Mouse (Mus musculus): ENCODE results near the gene Atf7ip. TPM values are rescaled to one million over a fixed set of nuclear protein-coding genes. Genes with fewer than 3 reads are reported as not detected.

The Atf7ip gene
- polyA plus RNA-seq, 1 experiment = not detected

DNA sequence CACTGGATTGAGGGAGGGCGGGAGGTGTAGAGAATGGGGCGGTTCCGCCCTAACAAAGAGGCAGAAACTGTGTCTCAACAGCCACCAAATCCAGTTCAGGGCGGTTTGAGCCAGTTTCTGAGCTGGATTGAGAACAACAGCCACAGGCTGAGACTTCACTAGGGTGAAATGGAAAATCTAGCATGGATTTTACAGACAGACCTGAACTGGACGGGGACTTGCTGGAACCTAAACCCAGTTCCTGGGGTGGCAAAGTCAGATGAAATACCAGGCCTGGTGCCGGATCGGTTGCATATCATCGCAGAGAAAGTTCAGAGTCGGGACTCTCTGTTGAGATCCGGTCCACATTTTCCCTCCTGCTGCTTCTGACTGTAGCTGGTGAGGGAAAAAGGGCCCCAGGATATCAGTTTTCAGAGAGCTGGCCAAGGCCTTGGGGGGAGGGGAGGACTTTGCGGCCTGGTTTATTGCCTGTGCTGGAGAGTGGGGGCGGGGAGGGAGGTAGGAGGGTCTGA lies 37.5 kb upstream of the Atf7ip start:
- H3K27ac ChIP-seq (ENCODE audit: insufficient read depth, low read depth, low read length) = peak overlapping the region; percentile 91
- TF ChIP-seq CTCF (IDR thresholded peaks at IDR 0.05; ENCODE audit: insufficient read depth, low read depth, low read length) = no peak
- TF ChIP-seq POLR2A (IDR thresholded peaks at IDR 0.05; ENCODE audit: insufficient read depth, low read depth, low read length) = no peak
- no peak overlapping the region for H3K4me3 ChIP-seq (ENCODE audit: insufficient read depth, low read depth, low read length)
- H3K4me1 ChIP-seq (ENCODE audit: control insufficient read depth, insufficient read depth, low read length) = peaks cover 34% of the 10 kb centered on the region
- WGBS = 7% methylated on average over 12 of the region's 12 CpGs

DNA sequence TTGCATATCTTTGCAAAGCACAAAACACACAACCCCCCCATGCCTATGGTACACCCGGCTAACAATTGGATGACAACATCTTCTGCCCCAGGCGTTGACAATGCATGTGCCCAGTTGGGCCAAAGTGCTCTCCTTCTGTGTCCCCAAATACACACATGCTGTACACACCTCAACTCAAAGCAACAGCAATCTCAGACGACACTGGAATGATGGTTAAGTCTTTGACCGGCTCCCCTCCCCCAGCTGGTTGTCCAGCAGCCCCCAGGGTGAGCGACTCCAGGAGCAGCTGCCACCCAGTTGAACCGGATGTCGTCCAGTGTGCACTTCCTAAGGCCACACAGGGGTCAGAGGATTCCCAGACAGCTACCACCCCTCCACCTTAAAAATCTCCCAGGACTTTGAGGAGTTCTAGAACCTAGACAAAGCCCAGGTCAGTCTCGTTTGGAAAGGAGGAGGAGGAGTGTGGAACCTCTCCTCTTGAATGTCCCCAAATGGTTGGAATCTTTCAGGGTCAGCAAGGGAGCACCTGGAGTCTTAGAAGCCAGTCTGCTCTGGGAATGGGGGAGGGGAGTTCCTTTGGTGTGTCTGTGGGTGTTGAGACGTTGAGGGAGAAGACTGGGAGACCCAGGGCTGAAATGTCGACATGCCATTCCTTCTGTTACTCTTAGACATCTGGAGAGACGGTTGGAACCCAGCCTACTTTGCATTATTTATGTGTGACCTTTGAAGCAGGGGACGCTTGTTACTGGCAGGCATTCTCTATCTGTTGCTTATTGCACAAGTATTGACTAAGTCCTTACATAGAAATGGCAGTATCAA lies 36.8 kb upstream of the Atf7ip start:
- H3K4me1 ChIP-seq (ENCODE audit: control insufficient read depth, insufficient read depth, low read length) = peaks cover 30% of the 10 kb centered on the region
- H3K4me3 ChIP-seq (ENCODE audit: insufficient read depth, low read depth, low read length) = no peak overlapping the region
- peak overlapping the region; percentile 91 for H3K27ac ChIP-seq (ENCODE audit: insufficient read depth, low read depth, low read length)
- TF ChIP-seq CTCF (IDR thresholded peaks at IDR 0.05; ENCODE audit: insufficient read depth, low read depth, low read length) (no peak), POLR2A (IDR thresholded peaks at IDR 0.05; ENCODE audit: insufficient read depth, low read depth, low read length) (no peak)
- WGBS = 44% methylated on average over 12 of the region's 12 CpGs

- TF ChIP-seq POLR2A (IDR thresholded peaks at IDR 0.05; ENCODE audit: insufficient read depth, low read depth, low read length) (no peak), CTCF (IDR thresholded peaks at IDR 0.05; ENCODE audit: insufficient read depth, low read depth, low read length) (no peak)
- WGBS = 76% methylated on average over 9 of the region's 9 CpGs
- Histone ChIP-seq H3K4me1 (ENCODE audit: control insufficient read depth, insufficient read depth, low read length) (peaks cover 28% of the 10 kb centered on the region), H3K4me3 (ENCODE audit: insufficient read depth, low read depth, low read length) (no peak overlapping the region), H3K27ac (ENCODE audit: insufficient read depth, low read depth, low read length) (peak overlapping the region; percentile 91)
Observed at GRCm38 (mm10) chr6:136469807-136470206, 36.2 kb upstream of the Atf7ip start.

DNA sequence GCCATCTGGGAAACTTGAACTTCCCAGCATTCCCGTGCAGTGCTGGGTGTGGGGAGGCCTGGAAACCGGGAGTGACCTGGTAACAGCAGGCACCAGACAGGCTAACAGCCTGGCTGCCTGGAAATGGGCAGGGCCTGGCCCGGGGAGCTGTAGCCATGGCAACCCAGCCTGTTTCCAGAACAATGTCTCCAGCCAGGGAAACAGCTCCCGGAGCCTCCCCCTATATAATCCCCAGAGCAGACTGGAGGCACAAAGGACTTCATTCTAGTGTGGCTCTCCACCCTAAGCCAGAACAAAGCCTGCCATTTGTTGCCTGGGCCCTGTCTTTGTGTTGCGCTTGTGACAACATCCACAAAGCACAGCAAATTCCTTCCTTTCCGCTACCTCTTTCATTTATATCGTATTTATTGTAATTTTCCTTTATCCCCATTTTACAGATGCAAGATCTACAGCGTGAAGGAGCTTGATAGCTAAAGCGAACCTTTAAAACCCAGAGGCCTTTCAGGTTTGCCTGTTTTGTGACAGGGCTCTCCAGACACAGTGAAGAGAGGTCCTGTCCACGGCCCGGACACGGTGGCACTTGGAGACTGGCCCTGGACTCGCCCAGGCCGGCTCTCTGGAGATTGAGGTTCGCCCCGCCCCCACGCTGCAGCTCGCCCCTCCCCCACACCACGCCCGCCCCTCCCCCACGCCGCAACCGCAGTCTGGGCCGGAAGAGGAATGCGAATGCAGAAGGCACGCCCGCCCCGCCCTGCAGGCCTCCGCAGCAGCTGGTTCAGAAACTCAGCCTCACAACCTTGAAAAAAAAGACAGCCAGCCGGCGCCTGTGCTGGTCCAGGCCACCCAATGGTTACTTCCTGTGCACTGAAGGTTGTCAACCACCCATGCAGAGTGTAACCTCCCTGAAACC lies 35.4 kb upstream of the Atf7ip start:
- peak overlapping the region; percentile 91 for H3K27ac ChIP-seq (ENCODE audit: insufficient read depth, low read depth, low read length)
- 7% methylated on average over 31 of the region's 31 CpGs for WGBS
- peaks cover 32% of the 10 kb centered on the region for H3K4me1 ChIP-seq (ENCODE audit: control insufficient read depth, insufficient read depth, low read length)
- TF ChIP-seq POLR2A (IDR thresholded peaks at IDR 0.05; ENCODE audit: insufficient read depth, low read depth, low read length) (no peak), CTCF (IDR thresholded peaks at IDR 0.05; ENCODE audit: insufficient read depth, low read depth, low read length) (no peak)
- no peak overlapping the region for H3K4me3 ChIP-seq (ENCODE audit: insufficient read depth, low read depth, low read length)

GRCm38 (mm10) chr6:136471601-136472000 lies 34.4 kb upstream of the Atf7ip start:
- Histone ChIP-seq H3K27ac (ENCODE audit: insufficient read depth, low read depth, low read length) (peak overlapping the region; percentile 48; the same call in 1 of the 2 replicates), H3K4me3 (ENCODE audit: insufficient read depth, low read depth, low read length) (no peak overlapping the region), H3K4me1 (ENCODE audit: control insufficient read depth, insufficient read depth, low read length) (peaks cover 27% of the 10 kb centered on the region)
- TF ChIP-seq CTCF (IDR thresholded peaks at IDR 0.05; ENCODE audit: insufficient read depth, low read depth, low read length) (no peak), POLR2A (IDR thresholded peaks at IDR 0.05; ENCODE audit: insufficient read depth, low read depth, low read length) (no peak)
- 29% methylated on average over 5 of the region's 5 CpGs for WGBS

DNA sequence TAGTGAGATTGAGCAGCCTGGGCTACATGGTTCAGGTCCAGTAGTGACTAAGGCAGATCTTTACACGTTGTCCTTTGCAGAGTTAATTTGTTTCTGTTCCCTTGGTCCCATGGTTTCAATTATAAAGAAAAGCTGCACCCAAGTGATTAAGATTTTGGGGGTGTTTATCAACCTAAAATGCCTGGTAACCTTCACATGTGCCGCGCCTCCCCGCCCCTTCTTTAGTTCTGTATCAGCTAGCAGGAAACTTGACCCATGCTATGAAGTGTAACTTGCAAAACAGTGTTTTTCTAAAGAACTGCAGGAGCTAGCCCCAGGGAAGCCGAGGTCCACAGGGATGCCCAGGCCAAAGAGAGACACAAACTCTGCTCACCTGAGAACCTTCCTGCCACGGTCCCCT lies 33.2 kb upstream of the Atf7ip start:
- no peak for TF ChIP-seq CTCF (IDR thresholded peaks at IDR 0.05; ENCODE audit: insufficient read depth, low read depth, low read length)
- no peak for TF ChIP-seq POLR2A (IDR thresholded peaks at IDR 0.05; ENCODE audit: insufficient read depth, low read depth, low read length)
- H3K4me1 ChIP-seq (ENCODE audit: control insufficient read depth, insufficient read depth, low read length) = peaks cover 27% of the 10 kb centered on the region
- no peak overlapping the region for H3K4me3 ChIP-seq (ENCODE audit: insufficient read depth, low read depth, low read length)
- no peak overlapping the region for H3K27ac ChIP-seq (ENCODE audit: insufficient read depth, low read depth, low read length)
- 88% methylated on average over 6 of the region's 6 CpGs for WGBS

GRCm38 (mm10) chr6:136473472-136474129 lies 32.4 kb upstream of the Atf7ip start:
- 80% methylated on average over 11 of the region's 11 CpGs for WGBS
- TF ChIP-seq CTCF (IDR thresholded peaks at IDR 0.05; ENCODE audit: insufficient read depth, low read depth, low read length) = no peak
- TF ChIP-seq POLR2A (IDR thresholded peaks at IDR 0.05; ENCODE audit: insufficient read depth, low read depth, low read length) = no peak
- Histone ChIP-seq H3K4me3 (ENCODE audit: insufficient read depth, low read depth, low read length) (no peak overlapping the region), H3K4me1 (ENCODE audit: control insufficient read depth, insufficient read depth, low read length) (peaks cover 23% of the 10 kb centered on the region), H3K27ac (ENCODE audit: insufficient read depth, low read depth, low read length) (no peak overlapping the region)

DNA sequence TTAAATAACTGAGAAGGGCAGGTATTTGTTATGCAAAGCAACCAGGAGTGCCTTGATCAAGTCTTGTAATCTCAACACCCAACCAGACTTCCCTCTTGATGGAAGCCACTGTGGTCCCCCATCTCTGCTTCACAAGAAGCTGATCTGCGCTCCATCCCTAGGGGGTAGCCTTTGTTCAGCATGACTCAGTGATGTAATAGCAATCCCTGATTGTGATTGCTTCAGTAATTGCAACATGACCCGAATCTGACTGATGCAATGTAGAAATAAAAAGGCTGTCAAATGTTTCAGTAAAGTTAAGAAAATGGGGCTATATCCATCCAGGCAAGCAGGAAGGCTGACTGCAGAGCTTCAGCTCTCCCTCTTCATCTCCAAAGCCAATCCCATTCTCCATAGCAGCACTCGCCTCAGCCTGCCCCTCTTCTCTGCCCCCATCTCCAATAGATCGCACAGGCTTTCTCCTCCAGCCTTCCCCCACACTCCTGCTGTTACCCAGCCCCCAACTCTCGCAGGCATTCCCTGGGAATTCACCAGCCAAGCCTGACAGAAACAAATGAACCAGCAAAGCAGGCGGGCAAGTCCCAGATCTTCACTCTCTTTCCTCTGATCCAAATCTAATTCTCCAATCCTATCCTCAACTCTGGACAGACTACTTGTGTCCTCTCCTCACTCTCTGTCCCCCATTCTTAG lies 30.7 kb upstream of the Atf7ip start:
- Histone ChIP-seq H3K27ac (ENCODE audit: insufficient read depth, low read depth, low read length) (0 out of 2 replicates have a peak overlapping the region, but pooled peaks have one; percentile 14), H3K4me1 (ENCODE audit: control insufficient read depth, insufficient read depth, low read length) (peaks cover 13% of the 10 kb centered on the region), H3K4me3 (ENCODE audit: insufficient read depth, low read depth, low read length) (no peak overlapping the region)
- 30% methylated on average over 6 of the region's 6 CpGs for WGBS
- TF ChIP-seq POLR2A (IDR thresholded peaks at IDR 0.05; ENCODE audit: insufficient read depth, low read depth, low read length) (no peak), CTCF (IDR thresholded peaks at IDR 0.05; ENCODE audit: insufficient read depth, low read depth, low read length) (no peak)
